Mouse (Mus musculus) kidney, postnatal 14 days (tissue): ENCODE results near the gene Tax1bp1.
A peak's percentile ranks its signal among the peaks of the same experiment; 100 is the strongest.

Experiments
- DNase-seq: peaks from one replicate; pipeline ENCODE4 v3.0.0; 2022; ENCODE audit warnings: mixed read lengths

Gene Tax1bp1

GRCm38 (mm10) chr6:52802181-52802580 lies 88.7 kb downstream of the Tax1bp1 start:
- DNase-seq: peak; percentile 40

- DNase-seq: no peak
Measured at GRCm38 (mm10) chr6:52805237-52805856, 91.8 kb downstream of the Tax1bp1 start.
